Mouse (Mus musculus): ENCODE measurements at regions not wholly inside any gene's neighbourhood (a gene's known extent, or its start where the extent isn't known, plus 50 kb on each side); places are given as distances from the start of the nearest gene placed in this dataset.

DNA sequence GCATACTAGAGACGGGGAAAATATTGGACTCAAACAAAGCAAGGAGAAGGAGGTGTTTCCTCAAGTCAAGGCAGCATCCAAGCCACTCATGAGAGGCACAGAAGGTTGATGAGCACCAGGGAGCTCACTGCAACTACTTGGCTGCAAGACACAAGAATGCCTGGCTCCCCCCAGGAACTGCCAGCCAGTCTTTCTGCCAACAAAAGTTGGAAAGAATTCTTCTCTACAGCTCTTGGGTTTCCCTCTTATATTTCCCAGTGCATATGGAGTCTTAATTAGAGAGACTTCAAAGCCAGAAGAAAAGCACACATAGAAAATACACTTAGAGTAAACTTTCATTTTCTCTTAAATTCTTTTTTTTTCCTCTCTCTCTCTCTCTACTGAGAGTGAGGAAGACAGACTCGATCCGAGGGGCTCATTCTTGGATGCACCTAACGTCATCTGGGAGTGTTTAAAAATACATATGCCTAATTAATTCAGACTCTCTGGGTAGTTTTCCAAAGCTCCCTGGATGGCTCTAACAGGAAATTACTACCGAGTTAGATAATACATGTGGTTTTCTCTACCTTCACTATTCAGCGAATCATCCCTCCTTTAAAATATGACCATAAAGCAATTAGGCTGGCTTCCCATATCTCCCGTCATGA lies 222.7 kb downstream of the Fam84b start:
- DNase-seq (ENCODE audit: low read depth), result no peak

DNA sequence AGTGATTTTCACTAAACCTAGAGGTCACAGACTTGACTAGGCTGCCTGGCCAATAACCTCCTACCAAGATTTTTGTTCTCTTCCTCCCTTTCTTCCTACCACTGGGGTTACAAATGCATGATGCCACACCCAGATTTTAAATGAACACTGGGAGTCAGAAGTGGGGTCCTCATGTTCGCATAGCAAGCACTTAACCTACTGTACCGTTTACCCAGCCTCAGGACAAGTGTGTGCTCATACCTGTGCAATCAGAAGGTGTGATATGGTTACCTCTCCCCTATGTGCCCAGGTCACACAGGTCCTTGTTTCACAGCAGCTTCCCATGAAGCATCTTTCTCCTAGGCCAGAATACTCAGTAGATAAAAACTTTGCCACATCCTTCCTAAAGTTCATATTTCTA lies 234.8 kb downstream of the Fam84b start:
- DNase-seq (ENCODE audit: low read depth), result no peak

DNA sequence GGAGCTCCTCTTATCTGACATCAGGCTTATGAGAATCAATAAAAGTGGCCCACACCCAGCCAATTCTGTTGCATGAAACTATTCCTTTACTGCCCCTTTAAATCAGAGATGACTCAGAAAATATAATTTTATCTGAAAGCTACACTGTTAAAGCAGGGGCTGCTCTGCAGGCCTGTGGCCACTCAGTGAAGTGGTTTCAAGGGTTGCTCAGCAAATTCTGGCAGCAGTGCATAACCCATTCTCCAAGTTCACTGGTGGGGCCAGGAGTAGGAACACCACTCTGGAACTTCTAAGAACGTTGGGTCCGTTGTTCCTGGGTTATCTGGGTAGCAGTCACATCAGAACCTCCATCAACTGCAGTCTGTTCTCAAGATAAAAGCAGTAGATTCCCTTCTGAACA lies 236.2 kb downstream of the Fam84b start:
- DNase-seq (ENCODE audit: low read depth), result no peak

DNA sequence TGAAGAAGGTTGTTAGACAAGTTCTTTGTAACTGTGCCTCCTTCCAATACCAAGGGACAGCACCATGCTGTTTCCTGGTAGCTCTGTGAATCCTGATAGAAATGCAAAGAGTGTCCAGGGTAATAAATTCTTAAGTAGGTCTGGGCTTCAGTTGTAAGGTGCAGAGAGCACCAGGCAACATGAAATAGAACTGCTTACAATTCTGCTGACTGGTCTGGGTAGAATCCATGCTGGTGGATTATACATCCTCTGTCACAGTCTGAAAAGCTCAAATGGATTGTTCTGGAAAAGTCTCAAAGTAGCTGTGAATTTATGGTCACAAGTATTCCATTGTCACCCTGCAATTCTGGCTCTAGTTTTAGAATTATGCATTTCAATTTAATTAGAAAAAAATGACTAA lies 251.7 kb downstream of the Fam84b start:
- DNase-seq (ENCODE audit: low read depth), result no peak

DNA sequence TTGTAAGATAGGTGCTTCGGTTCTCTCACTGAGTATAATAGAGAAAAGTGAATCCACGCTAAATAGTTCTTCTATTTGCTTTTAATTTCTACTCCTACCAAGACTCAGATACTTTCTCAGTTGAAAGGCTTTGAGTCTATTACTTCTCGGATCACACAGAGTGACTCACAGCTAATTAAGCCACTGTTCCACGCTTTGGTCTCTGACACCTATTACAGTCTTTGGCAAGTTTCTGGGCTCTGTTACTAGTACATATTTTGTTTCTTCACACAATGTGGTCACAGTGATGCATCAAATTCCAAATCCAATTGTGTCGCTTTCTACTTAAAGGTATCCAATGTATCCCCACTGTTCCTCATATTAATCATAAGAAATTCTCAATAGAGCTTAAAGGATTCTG lies 276.5 kb downstream of the Fam84b start:
- no peak for DNase-seq (ENCODE audit: low read depth)

DNA sequence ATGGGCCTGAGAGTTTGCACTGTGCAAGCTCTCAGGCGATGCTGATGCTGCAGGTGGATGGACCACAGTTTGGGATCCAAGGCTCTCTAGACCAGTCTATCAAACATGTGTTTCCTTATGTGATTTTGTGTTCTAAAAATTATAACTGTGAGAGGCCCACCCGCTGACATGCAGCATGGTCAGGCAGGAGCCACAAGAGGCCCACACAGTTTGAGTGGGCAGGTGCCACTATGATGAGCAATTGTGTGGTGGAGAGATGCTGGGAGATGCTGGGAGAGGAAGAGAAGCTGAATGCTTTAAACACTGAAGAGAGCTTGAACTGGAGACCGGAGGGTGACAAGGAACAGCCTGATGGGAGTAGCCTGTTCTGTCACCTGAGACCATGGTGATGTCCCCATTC lies 287.3 kb downstream of the Fam84b start:
- DNase-seq (ENCODE audit: low read depth), result no peak

DNA sequence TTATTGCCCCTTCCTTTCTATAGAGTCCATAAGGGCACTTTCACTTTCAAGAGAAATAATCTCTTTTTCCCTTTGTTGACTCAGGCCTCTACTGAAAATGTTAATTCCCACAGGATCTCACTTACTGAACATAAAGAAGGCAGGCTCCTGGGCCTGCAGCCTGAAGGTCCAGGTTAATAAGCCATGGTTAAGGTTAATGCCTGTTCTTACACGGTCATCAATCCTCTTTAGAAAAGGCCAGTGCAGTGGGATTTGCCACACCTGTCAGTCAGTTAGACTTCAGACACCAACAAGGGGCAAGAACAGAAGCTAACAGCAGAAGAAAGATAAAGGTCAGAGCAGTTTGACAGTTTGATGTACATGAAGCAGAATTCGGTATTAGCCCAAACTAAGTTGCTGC lies 288.6 kb downstream of the Fam84b start:
- DNase-seq (ENCODE audit: low read depth), result no peak

DNA sequence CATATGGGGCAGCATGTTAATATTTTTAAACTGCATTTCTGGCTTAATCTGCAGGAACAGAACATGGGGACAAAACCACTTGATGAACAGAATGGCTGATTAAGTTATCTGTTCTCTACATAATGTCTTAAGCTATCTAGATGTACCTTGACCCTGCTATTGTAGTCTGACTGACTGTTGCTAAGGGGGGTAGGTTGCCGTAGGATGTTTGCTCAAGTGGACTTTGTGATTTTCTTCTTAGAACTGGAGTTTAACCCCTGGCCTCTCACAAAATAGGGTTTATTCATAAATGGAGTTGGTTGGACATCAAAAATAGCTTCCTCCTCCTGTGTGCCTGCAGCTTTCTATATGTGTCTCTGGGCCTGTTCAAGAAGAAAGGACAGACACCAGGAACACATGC lies 292.9 kb downstream of the Fam84b start:
- DNase-seq (ENCODE audit: low read depth), result no peak

DNA sequence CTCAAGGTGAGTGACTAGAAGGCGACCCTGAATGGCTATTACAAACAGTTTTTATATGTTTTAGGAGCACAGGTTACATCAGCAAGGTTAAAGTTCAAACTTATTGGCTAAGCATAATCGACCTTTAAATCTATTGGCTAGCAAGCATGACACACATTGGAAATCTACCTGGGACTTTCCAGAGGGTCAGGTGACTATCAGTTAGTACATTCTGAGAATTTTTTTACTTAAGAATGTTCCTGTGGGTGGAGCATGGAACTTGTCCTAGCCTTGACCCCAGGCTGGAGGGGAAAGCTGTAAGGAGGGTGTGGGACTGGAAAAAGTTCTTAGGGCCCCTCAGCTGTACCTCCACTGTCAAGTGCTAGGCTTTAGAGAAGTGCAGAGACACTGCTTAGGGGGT lies 297.9 kb downstream of the Fam84b start:
- DNase-seq (ENCODE audit: low read depth), result no peak

DNA sequence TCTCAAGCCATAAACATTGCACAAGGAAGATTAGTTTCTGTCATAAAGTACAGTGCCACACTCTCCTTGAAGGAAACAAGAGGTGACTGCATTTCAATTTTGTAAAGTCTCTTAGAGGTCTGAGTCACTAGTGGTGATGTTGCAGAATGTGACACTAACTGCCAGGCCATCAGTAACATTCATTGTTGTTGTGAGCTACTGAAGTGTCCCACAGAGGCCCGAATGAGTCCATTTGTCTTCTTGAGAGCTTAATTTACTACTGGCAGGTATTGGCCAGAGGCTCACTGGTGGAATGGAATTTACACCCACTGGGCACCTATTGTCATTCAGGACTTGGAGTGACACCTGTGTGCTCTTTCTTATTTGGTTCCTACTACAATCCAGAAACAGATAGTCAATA lies 299.0 kb downstream of the Fam84b start:
- DNase-seq (ENCODE audit: low read depth), result no peak

DNA sequence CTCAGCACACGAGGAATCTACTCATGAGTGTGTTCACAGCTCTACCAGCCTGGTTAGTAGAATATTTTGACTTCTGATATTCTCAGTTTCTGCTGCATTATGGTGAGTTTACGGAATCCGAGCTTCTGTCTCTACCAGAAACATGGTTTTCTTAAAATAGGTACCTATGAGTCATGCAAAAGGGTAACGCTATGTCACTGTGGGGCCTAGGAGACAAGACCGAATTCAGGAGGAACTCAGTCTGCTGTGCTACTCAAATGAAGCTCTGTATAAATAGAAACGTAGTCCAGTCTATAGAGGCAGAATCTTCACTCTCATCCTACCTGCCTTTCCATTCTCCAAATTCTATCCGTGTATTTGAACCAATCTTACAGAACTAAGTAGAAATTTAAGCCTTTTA lies 305.5 kb downstream of the Fam84b start:
- DNase-seq (ENCODE audit: low read depth), result no peak

DNA sequence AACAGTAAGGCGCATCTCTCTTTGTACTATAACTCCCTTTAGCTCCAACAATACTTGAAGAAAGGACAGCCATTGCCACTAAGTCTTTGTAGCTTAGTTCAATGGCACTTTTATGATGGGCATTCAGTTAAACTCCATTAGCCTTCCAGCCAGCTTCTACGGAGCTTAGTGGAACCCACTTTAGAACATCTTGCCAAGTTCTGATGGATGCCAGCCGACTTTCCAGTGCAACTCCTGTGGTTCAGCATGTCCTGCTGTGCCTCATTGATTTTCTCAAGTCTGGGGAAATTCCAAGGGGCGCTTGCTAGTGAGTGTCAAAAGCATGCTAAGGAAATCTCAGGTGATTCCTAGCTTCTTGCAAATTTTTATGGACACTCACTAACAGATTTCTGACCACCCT lies 316.4 kb downstream of the Fam84b start:
- no peak for DNase-seq (ENCODE audit: low read depth)

DNA sequence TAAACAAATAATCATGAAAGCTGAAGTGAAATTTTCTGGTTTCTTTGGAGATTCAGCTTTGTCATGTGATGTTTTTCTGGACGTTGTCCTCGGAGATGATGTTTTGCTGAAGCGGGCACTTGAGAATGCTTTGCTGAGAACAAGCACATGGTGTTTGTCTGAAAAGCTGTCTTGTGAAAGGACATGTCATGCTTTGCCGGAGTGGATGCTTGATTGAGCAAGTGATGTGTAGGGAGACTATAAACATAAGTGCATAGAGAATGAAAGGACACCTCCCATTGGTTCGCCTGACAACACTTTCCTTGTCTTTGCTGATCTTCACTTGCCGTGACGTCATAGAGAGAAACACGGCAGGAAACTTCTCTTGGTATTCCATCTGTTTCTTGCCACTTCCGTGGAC lies 318.9 kb downstream of the Fam84b start:
- DNase-seq (ENCODE audit: low read depth), result no peak

DNA sequence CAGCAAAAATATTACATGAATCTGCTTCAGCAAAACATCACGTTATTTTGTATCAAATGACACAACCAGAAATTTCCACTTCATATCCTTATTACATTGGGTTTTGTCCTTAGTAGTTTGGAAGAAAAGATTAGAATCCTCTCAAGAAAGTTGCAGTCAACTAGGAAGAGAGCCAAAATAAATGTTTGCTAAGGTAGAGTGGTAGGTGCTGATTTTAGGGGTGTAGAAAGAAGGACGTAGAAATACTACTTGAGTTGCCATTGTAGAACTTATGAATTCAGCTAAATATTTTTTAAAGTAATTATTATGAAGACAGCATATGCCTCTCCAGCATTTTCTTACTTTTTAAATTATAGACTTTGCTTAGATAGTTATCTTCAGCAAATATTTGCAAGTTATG lies 336.8 kb downstream of the Fam84b start:
- no peak for DNase-seq (ENCODE audit: low read depth)

DNA sequence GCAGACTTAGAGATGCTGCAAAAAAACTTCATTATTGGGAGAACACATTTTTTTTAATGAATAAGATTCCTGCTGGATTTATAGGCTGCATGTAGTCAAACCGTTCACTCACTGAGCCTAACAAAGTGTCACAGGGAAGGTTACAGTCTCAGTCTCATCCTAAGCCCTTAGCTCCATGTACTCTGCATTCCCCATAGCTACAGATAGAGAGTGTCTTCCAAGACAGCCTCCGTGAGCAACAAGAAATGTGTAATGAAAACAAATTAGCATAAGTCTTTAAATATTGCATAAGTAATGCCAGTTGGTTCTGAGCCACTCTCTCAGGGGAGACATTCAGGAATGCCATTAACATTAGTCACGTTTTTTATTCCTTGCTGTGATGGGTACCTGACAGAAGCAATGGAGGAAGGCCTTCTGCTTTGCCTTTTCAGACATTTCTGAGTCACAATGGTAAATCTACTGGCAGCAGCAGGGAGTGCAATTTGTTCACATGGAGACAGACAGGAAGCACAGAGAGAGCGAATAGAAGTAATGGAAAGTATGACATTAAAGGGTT lies 376.7 kb downstream of the Fam84b start:
- DNase-seq (ENCODE audit: low read depth), result no peak

DNA sequence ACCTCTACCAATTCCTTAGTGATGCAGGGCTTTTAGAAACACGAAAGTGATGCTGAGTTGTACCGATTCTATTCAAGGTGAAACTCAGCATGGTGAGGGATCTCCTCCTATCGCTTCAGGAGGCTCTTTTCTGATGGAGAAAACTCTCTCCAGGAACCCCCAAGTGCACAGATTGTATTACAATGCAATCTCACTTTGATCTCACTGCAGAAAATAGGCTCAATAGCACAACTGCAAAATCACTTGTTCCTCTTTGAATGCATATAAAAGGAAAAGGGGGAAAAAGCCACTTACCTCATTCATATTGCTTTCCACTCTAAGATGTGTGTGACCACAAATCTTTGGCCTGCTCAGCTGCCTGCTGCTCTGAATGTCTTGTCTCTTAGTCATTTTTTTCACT lies 378.5 kb downstream of the Fam84b start:
- DNase-seq (ENCODE audit: low read depth), result no peak

DNA sequence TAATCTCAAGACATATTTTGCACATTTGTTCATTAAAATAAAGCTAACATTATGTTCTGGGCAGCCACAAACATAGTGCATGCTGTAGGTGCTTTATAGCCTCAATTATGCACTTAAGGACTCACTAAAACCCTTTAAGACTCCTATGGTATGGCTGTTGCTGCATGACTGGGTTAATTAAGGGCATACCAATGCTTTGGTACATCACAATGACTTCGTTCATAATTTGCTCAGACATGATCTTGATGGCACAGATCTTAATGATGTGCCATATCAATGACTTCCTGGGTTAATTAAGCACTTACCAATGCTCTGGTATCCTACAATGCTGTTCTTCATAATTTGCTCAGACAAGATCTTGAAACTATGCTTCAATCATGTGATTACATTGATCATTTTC lies 415.5 kb upstream of the 4933412E24Rik start:
- DNase-seq (ENCODE audit: low read depth), result no peak

DNA sequence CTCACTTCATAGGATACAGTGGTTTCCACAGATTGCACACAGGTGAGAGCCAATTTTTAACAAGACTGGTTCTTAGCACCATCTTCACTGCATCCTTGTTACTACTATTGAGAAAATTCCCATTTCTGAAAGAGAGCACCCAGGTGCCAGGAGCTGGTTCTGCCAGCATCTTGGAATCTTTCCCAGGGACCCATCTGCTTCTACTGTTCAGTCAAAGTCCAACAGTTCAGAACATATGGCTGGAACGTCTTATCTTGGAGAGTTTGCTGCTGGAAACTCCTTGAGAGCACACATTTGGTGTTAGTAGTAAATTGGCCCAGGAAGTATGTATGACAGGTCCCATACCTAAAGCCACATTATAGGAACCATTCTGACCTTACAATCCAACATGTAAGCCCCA lies 402.7 kb upstream of the 4933412E24Rik start:
- no peak for DNase-seq (ENCODE audit: low read depth)

DNA sequence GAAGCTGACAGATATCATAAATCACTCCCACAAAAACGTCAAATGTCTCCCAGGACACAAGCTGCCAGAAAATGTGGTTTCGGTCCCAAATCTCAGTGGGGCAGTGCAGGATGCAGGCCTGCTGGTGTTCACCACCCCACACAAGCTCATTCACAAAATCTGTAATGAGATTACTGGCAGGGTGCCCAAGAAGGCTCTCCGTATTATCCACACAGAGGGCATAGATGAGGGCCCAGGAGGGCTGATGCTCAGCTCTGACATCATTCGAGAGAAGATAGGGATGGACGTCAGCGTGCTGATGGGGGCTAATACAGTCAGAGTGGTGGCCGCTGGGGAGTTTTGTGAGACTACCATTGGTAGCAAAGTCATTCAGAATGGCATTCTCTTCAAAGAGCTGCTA lies 375.9 kb upstream of the 4933412E24Rik start:
- DNase-seq (ENCODE audit: low read depth), result no peak

DNA sequence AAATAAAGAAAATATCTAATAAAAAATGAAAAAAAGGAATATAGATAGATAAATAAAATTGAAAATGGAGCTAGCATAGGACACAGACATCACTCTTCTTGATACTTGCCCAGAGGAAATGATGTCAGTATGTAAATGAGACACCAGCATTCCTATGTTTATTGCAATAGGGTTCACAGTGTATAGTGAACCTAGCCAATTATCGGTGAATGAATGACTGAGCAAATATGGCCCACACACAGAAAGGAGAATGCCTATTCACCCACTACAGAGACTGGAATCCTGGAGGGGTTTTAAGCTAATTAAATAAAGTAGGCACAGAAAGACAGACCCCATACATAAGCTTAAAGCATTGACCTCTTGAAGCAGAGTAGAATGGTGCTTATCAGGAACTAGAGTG lies 373.9 kb upstream of the 4933412E24Rik start:
- DNase-seq (ENCODE audit: low read depth), result no peak

DNA sequence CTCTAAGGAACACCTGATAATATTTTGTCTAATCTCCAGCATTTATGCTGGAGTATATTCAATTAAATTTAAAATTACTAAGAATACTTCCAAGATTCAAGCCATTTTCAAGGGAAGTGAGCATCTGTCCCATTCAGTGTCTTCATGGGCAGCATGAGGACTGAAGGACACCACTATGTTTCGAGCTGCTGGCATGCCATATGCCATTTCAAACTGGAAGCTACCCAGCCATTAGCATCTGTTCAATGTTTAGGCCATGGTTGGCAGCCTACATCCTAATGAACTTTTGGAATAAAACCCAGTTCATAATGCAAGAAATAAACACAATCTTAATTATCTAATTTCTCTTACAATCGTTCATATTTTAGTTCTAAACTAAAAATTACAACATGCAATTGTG lies 371.5 kb upstream of the 4933412E24Rik start:
- DNase-seq (ENCODE audit: low read depth), result no peak

All from 416B (cell line).